Mouse (Mus musculus) brain, adult 10 weeks (tissue): Measurements from ENCODE around the gene Mtx2. TPM values are rescaled to one million over a fixed set of nuclear protein-coding genes. Genes with fewer than 3 reads are reported as not detected.

Source experiments
- polyA plus RNA-seq: library from polyadenylated mRNA; stranded (reverse); fragments of 350-450 nt; fragmentation: Illumina TruSeq; extraction: RNeasy Lipid Tissue Mini Kit (QIAGEN cat#74804); gene quantifications from one replicate; pipeline ENCODE4 v1.2.3, GENCODE M21; 2015; ENCODE audit warnings: low read depth, low replicate concordance

Mtx2 gene
- 60.9 TPM for polyA plus RNA-seq

DNA sequence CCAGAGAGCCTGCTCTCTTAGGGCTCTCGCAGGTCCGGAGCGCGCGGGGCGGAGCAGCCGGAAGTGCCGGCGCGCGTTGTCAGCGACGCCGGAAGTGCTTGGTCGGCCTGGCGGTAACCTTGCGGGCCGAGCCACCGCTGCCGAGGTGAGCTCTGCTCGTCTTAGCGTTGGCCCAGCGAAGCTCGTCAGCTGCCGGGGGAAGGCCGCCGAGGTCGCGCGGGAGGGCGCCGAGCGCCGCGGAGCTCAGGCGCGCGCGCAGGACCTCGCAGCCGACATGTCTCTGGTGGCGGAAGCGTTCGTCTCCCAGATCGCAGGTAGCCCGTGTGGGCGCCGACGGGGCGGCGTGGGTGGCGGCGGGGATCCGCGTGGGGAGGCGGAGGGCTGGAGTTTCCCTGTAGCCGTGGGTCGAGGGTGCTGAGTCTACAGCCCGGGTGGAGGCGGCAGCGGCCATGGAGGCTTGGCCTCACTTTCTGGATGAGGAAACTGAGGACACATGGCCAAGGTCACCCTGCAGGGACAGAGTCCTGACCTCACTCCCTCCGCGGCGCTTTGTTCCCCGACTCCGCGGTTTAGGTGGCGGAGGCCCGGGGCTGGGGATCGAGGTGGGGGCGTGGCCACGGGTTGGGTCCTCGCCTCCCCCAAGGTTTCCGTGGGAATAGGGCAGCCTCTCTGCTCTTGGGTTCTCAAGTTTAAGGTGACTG, at the start of gene Mtx2:
Gene Mtx2 (plus strand): TSS at position 74 of the 701 bp plus-strand sequence.

Other genes starting within 250 kb of the Mtx2 start
- 43.4 TPM for gene Lnpk, start 246.4 kb upstream of the Mtx2 start, polyA plus RNA-seq
- 0.24 TPM for gene Evx2, start 166.2 kb upstream of the Mtx2 start, polyA plus RNA-seq
- not detected for gene Hoxd13, start 157.5 kb upstream of the Mtx2 start, polyA plus RNA-seq
- not detected for gene Hoxd12, start 150.8 kb upstream of the Mtx2 start, polyA plus RNA-seq
- gene Hoxd11, start 146.2 kb upstream of the Mtx2 start, polyA plus RNA-seq = not detected
- not detected for gene Hoxd10, start 133.9 kb upstream of the Mtx2 start, polyA plus RNA-seq
- not detected for gene Hoxd9, start 128.1 kb upstream of the Mtx2 start, polyA plus RNA-seq
- gene Hoxd8, start 121.2 kb upstream of the Mtx2 start, polyA plus RNA-seq = not detected
- gene Hoxd3, start 113.9 kb upstream of the Mtx2 start, polyA plus RNA-seq = not detected
- not detected for gene Hoxd4, start 113.9 kb upstream of the Mtx2 start, polyA plus RNA-seq
- gene Gm28230, start 99.1 kb upstream of the Mtx2 start, polyA plus RNA-seq = not detected
- not detected for gene Hoxd1, start 62.8 kb upstream of the Mtx2 start, polyA plus RNA-seq